Mouse (Mus musculus) adrenal gland, postnatal 10 days (tissue): ENCODE data around the gene Ccdc174. TPM values are rescaled to one million over a fixed set of nuclear protein-coding genes. Genes with fewer than 3 reads are reported as not detected.
"Not testable (repeated sequence)": the region's sequence is repeated elsewhere in the genome, so short reads cannot be mapped to it uniquely, and the experiment has no call there.

Experiments
- DNase-seq: peaks from one replicate; pipeline ENCODE4 v3.0.0; 2021; ENCODE audit warnings: mixed read lengths
- long read RNA-seq, 2 experiments: library from polyadenylated mRNA; stranded (forward); transcript quantifications; one replicate each; pipeline ENCODE4 v2.0.0; 2021
- total RNA-seq, 2 experiments: library from RNA; stranded (reverse); gene quantifications; 2 replicates each; pipeline ENCODE4 v1.2.3; 2021

The Ccdc174 gene
- 10 to 100 TPM; 22.8 to 25.1 TPM for total RNA-seq
- long read RNA-seq, experiment 1, transcript Ccdc174-201 (11 exons, 1,752 nt), result major isoform, 41 of 53 reads
- long read RNA-seq, experiment 1, partial matches to known transcripts, result 6 of 53 reads
- long read RNA-seq, experiment 1, other reads (novel, unspliced or antisense), result 5 of 53 reads
- long read RNA-seq, experiment 2, full-length matches to known transcripts, result 23 of 24 reads
- long read RNA-seq, experiment 2, partial matches to known transcripts, result 0 of 24 reads
- long read RNA-seq, experiment 2, other reads (novel, unspliced or antisense), result 1 of 24 reads

GRCm38 (mm10) chr6:91877885-91878651, at the start of gene Ccdc174:
Gene Ccdc174 (plus strand): TSS chr6:91878053.
- DNase-seq, result peak; percentile 93

GRCm38 (mm10) chr6:91832863-91833440, 44.9 kb upstream of the Ccdc174 start:
- DNase-seq, result no peak

- peak; percentile 90 for DNase-seq
Measured at GRCm38 (mm10) chr6:91839010-91839871, 38.6 kb upstream of the Ccdc174 start.

- DNase-seq, result no peak
Measured at GRCm38 (mm10) chr6:91842897-91843627, 34.8 kb upstream of the Ccdc174 start.

GRCm38 (mm10) chr6:91843628-91844153, 34.2 kb upstream of the Ccdc174 start:
- peak; percentile 22 for DNase-seq

- DNase-seq, result peak; percentile 51
Measured at GRCm38 (mm10) chr6:91852550-91852949, 25.3 kb upstream of the Ccdc174 start.

GRCm38 (mm10) chr6:91858339-91858738, 19.5 kb upstream of the Ccdc174 start:
- DNase-seq, result no peak

GRCm38 (mm10) chr6:91862848-91863247, 15.0 kb upstream of the Ccdc174 start:
- DNase-seq, result no peak

- DNase-seq, result no peak
Measured at GRCm38 (mm10) chr6:91864595-91864994, 13.3 kb upstream of the Ccdc174 start.

- no peak for DNase-seq
Measured at GRCm38 (mm10) chr6:91865601-91866000, 12.3 kb upstream of the Ccdc174 start.

- peak; percentile 58 for DNase-seq
Measured at GRCm38 (mm10) chr6:91868091-91868490, 9.8 kb upstream of the Ccdc174 start.

GRCm38 (mm10) chr6:91872781-91873180, 5.1 kb upstream of the Ccdc174 start:
- peak; percentile 56 for DNase-seq

GRCm38 (mm10) chr6:91883859-91884258, 6.0 kb downstream of the Ccdc174 start:
- no peak for DNase-seq

GRCm38 (mm10) chr6:91889255-91889906, 11.5 kb downstream of the Ccdc174 start:
- no peak for DNase-seq

GRCm38 (mm10) chr6:91890615-91891014, 12.8 kb downstream of the Ccdc174 start:
- no peak for DNase-seq

GRCm38 (mm10) chr6:91891776-91892175, 13.9 kb downstream of the Ccdc174 start:
- DNase-seq, result peak; percentile 35

- DNase-seq, result no peak
Measured at GRCm38 (mm10) chr6:91896783-91897182, 18.9 kb downstream of the Ccdc174 start.

- DNase-seq, result peak; percentile 87
Measured at GRCm38 (mm10) chr6:91901505-91901904, 23.7 kb downstream of the Ccdc174 start.

- not testable (repeated sequence) for DNase-seq
Measured at GRCm38 (mm10) chr6:91902509-91902908, 24.7 kb downstream of the Ccdc174 start, which contains the start of gene 4930590J08Rik. Gene 4930590J08Rik (plus strand): TSS chr6:91902809.

GRCm38 (mm10) chr6:91914011-91914410, 36.2 kb downstream of the Ccdc174 start:
- no peak for DNase-seq

- no peak for DNase-seq
Measured at GRCm38 (mm10) chr6:91917286-91917685, 39.4 kb downstream of the Ccdc174 start.
